Mouse (Mus musculus) urinary bladder, postnatal 36 days (tissue): Measurements from ENCODE around the gene Sh3rf3.

ENCODE experiments used
- DNase-seq, 2 experiments: peaks; one replicate each; pipeline ENCODE4 v3.0.0; 2022; ENCODE audit warnings: low spot score in 2 of 2, mixed read lengths in 1 of 2

Sh3rf3 gene

DNA sequence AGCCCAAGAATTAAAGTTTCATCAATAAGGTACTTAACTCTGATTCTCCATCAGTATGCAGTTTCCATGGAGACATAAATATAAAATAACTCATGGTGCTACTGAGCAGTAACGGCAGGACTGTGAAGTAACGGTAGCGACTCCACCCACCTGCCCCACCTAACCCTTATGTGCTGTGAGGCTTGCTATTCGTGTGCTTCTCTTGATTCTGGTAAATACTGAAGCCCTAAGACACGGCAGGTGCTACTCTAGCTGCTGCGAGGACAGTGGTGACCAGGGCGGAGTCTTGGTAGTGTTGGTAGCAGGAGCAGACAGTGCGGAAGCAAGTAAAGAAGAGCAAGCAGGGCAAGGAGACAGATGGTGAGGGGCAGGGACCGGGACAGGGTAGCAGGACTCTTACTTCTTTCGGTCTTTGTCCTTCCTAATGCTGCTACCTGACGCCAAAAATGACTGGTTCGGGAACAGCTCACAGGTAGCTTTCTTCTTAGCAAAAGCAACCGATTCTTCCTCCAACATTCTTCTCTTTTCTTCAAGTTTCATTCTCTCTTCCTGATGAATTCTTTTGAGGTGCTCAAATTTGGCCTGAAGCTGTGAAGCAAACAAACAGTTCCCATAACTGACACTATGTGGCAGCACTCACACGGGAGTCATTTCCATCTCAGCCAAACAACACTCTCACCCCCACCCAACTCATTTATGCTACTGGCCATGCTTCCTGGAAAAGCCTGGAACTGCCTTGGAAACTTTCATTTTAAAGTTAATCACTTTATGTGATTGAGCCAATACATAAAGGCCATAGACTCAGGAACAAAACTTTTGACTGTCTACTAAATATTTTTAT is 353.2 kb downstream of the Sh3rf3 start:
- DNase-seq, result peak; percentile 32 to 34

DNA sequence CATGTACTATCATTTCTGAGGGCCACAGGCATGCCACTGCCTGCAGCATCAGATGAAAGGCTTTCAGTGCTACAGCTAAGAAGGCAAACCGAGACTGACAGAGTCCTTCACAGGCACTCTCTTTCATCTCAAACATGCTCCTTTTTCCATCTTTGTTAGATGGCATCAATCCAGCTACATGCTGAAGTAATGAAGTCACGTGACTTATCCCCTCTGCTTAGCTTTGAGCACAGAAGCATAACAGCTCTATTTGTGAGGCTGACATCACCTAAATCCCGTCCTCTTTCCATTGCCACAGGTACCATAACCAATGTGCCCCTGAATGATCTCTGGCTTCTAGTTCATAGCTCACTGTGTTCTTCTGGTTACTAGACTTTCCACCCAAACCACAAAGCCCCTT is 357.9 kb downstream of the Sh3rf3 start:
- DNase-seq, result no peak

DNA sequence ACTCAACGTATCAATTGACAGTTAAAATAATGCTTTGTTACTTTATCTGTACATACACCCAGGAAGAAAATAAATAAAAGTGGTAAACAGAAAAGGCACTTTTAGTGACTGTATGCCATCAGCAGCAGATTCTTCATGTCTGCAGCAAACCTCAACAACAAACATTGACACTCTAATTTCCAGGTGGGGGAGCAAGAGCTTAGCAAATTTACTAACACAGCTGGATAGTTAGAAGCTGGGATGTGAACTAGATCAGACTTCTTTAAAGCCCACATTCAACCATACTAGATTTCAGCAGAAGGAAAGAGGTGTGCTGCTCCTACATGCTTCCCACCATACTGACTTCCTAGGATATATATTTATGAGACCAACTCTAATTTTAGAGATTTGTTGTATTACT is 359.4 kb downstream of the Sh3rf3 start:
- no peak for DNase-seq

DNA sequence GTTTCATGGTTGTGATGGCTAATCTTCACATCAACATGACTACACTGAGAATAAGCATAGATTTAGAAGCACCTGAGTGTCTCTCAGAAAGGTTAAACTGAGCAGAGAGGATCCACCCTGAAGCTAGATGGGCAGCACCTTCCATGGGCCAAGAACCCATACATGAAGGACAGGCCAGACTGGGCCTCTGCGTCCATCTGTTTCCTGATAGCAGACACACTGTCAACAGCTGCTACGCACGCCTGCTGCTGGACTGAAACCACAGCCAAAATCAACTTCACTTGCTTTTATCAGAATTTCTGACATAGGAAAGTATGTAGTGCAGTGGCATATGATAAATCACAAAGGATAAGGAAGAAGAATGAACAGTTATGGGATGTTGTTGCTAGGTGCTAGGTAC is 366.5 kb downstream of the Sh3rf3 start:
- DNase-seq, result no peak

DNA sequence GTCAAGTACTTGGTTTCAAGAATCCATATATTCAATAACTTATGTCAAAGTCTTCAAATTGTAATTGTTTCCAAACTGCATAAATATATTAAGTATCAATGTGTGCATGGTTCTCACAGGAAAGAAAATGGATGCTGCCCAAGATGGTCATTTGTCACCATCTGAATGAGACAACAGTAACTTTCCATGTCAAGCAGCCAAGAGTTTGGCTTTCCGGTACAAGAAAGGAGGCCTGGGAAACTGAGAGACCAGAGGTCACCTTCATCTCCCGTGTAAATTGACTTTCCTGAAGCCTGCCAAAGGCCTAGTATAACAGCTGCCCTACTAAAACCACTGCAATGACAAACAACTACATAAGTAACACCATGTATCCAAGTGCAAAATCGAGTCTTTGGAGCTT is 369.1 kb downstream of the Sh3rf3 start:
- no peak for DNase-seq
